Mouse (Mus musculus) adrenal gland, adult 2 months (tissue): ENCODE measurements around the gene Panx2. TPM values are rescaled to one million over a fixed set of nuclear protein-coding genes. Genes with fewer than 3 reads are reported as not detected.

Experiments used
- DNase-seq: peaks from one replicate; pipeline ENCODE4 v3.0.0; 2021
- long read RNA-seq: library from polyadenylated mRNA; stranded (forward); transcript quantifications from one replicate; pipeline ENCODE4 v2.0.0, GENCODE M21; 2021
- polyA plus RNA-seq: library from polyadenylated mRNA; depleted of rRNA; stranded (reverse); fragments of >200 nt; gene quantifications from 2 replicates; pipeline ENCODE4 v1.2.3, GENCODE M21; 2012; rRNA removed
- total RNA-seq, 2 experiments: library from RNA; stranded (reverse); gene quantifications; 2 replicates each; pipeline ENCODE4 v1.2.3; 2021

Panx2 gene
- total RNA-seq, result 1 to 10 TPM in 1 of 2 experiments, under 1 TPM in 1; 0.61 to 1.3 TPM
- 1.1 and 1.9 TPM in 2 replicates for polyA plus RNA-seq
- long read RNA-seq, result 0 reads

- no peak for DNase-seq
These were observed at the start of gene Panx2 for GRCm38 (mm10) chr15:89059161-89059931. Gene Panx2, plus strand, starts transcription at chr15:89059734.

- DNase-seq, result no peak
These were observed 42.8 kb upstream of the Panx2 start for GRCm38 (mm10) chr15:89016722-89017121.

- DNase-seq, result no peak
These were observed 39.4 kb upstream of the Panx2 start for GRCm38 (mm10) chr15:89020085-89020484.

- DNase-seq, result no peak
These were observed 39.0 kb upstream of the Panx2 start for GRCm38 (mm10) chr15:89020492-89020891.

DNA sequence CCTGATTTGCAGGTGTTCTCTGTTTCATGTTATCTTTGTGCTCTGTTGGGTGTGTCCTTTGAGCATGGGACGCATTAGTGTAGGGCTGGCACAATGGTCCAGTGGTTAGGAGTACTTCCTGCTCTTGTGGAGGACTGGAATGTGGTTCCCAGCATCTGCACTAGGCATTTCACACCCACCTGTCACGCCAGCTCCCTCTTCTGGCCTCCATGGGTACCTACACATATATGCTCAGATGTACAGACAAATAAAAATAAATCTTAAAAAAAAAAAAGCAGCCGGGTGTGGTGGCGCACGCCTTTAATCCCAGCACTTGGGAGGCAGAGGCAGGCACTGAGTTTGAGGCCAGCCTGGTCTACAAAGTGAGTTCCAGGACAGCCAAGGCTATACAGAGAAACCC lies 15.2 kb upstream of the Panx2 start:
- no peak for DNase-seq

- DNase-seq, result no peak
These were observed 13.2 kb upstream of the Panx2 start for GRCm38 (mm10) chr15:89046356-89046755.

GRCm38 (mm10) chr15:89054666-89055065 lies 4.9 kb upstream of the Panx2 start:
- no peak for DNase-seq

GRCm38 (mm10) chr15:89058736-89059135 lies 798 bp upstream of the Panx2 start:
- DNase-seq, result no peak

DNA sequence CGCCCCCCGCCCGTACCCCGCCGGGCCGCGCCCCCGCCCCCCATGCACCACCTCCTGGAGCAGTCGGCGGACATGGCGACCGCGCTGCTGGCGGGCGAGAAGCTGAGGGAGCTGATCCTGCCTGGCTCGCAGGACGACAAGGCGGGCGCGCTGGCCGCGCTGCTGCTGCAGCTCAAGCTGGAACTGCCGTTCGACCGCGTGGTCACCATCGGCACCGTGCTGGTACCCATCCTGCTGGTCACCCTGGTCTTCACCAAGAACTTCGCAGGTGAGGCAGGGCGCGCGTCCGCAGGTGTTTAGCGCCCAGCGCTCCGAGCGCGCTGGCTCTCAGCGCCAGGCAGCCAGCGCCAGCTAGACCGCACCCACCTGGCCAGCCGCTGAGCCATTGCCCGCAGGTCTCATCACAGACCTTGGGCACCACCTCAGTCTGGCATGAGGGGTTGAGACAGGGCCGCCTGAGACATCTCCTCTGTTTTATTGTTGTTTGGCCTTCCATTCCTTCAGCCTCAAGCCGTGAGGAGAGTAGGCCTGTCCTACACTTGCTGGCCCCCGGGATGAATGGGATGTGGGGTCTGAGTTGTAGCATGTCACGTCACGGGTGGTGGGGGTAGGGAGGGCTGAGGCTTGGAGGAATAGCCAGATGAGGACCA lies 623 bp downstream of the Panx2 start:
- peak; percentile 33 for DNase-seq

GRCm38 (mm10) chr15:89060811-89061460 lies 1.4 kb downstream of the Panx2 start:
- no peak for DNase-seq

DNA sequence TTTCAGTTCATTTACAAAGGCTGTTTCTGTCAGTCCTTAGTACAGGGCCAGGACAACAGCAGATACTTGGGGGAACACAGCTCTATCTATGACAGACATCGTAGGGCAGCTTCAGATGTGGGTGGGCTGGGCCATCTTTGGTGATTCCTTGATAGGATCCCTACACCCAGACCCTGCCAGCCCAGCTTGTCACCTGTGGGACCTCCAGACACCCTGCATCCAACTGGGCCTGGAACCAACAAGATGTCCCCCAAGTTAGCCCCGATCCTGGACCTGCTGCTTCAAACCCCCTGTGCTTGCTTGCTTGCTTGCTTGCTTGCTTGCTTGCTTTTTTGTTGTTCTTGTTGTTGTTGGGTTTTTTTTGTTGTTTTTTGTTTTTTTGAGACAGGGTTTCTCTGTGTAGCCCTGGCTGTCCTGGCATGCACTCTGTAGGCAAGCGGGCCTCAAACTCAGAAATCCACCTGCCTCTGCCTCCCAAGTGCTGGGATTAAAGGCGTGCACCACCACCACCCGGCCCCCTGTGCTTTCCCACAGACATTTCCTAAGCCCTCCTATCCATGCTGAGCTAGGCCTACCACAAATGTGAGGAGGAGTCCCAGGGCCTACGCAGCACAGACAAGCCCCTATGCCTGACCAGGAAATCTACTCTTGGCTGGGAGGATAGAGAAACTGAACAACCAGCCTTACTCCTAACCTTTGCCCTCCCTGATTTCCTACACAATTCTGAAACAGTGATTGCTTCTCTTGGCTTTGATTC lies 2.4 kb downstream of the Panx2 start:
- DNase-seq, result no peak

- DNase-seq, result no peak
These were observed 3.0 kb downstream of the Panx2 start for GRCm38 (mm10) chr15:89062518-89062910.

GRCm38 (mm10) chr15:89063001-89063400 lies 3.5 kb downstream of the Panx2 start:
- no peak for DNase-seq

DNA sequence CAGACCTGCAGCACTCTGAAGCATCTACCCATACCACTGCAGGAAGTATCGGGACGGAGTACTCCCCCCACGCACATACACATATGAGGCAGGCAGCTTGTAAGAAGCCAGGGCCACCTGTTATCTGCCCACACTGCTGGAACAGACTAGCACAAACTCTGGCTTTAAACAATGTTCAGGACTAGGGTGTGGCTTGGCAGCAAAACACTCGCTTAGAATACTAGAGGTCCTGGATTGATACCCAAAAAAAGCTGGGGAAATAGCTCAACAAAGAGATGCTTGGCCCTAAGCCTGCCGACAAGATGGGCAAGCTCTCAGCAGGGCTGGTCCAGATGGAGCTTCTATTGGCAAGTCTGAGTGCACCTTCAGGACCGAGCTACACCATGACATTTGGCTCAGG lies 4.0 kb downstream of the Panx2 start:
- DNase-seq, result no peak

GRCm38 (mm10) chr15:89064891-89065290 lies 5.4 kb downstream of the Panx2 start:
- no peak for DNase-seq

DNA sequence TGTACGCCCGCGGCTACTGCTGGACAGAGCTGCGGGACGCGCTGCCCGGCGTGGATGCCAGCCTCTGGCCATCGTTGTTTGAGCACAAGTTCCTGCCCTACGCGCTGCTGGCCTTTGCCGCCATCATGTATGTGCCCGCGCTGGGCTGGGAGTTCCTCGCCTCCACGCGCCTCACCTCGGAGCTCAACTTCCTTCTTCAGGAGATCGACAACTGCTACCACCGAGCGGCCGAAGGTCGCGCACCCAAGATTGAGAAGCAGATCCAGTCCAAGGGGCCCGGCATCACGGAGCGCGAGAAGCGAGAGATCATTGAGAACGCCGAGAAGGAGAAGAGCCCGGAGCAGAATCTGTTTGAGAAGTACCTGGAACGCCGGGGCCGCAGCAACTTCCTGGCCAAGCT lies 8.1 kb downstream of the Panx2 start:
- no peak for DNase-seq

DNA sequence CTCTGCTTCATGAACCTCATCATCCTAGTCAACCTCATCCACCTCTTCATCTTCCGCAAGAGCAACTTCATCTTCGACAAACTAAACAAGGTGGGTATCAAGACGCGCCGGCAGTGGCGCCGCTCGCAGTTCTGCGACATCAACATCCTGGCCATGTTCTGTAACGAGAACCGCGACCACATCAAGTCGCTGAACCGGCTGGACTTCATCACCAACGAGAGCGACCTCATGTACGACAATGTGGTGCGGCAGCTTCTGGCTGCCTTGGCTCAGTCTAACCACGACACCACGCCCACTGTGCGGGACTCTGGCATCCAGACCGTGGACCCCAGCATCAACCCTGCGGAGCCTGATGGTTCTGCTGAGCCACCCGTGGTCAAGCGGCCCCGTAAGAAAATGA lies 8.7 kb downstream of the Panx2 start:
- no peak for DNase-seq

- DNase-seq, result no peak
These were observed 9.9 kb downstream of the Panx2 start for GRCm38 (mm10) chr15:89069336-89069840.

GRCm38 (mm10) chr15:89070606-89071005 lies 11.1 kb downstream of the Panx2 start:
- no peak for DNase-seq

DNA sequence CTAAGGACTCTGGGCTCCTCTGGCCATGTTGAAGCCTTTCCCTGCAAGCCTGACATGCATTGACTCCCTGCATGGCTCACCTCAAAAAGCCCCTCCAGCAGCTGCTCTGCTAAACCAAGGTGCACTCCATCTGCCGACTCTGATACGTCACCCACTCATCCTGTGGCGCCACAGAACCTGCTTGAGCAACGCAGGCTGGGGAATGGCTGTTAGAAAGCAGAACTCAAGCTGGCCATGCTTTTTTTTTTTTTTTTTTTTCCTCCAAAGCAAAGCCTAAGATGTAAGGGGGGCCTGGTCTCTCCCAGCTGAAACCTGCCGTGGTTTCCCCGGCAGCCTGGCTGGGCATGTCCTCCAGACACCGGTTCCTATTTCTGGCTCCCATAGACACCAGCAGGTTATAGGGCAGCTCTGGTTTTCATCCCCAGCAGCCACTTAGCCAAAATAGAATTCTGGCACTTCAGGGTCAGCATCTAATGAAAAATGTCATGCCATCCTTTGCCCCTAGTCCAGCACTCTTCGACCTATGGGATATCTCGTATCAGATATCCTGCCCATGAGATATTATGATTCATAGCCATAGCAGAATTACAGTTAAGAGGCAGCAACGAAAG lies 14.6 kb downstream of the Panx2 start:
- no peak for DNase-seq

GRCm38 (mm10) chr15:89074613-89075477 lies 15.3 kb downstream of the Panx2 start, which contains the start of gene Trabd:
Gene Trabd, plus strand, starts transcription at chr15:89075124.
- DNase-seq, result no peak
